Mouse (Mus musculus) limb, embryonic 13.5 days (tissue): ENCODE measurements around the gene Pa2g4. TPM values are rescaled to one million over a fixed set of nuclear protein-coding genes. Genes with fewer than 3 reads are reported as not detected.
A peak's percentile ranks its signal among the peaks of the same experiment; 100 is the strongest.
"Not testable (repeated sequence)": the region's sequence is repeated elsewhere in the genome, so short reads cannot be mapped to it uniquely, and the experiment has no call there.

Experiments
- ATAC-seq: fragments of 200-750 bp; cut with Nextera tagmentation; 2 replicates; pipeline ENCODE4 v1.8.0; 2017; ENCODE audit warnings: low read depth, moderate number of reproducible peaks, moderate TSS enrichment; ENCODE audit not compliant: low FRiP score
- H3K27ac ChIP-seq: fragments of 300-500 bp; sonication (generic); 2 replicates; pipeline ENCODE4 v1.5.1; 2015; ENCODE audit warnings: inconsistent platforms, mild to moderate bottlenecking, moderate library complexity
- H3K27me3 ChIP-seq: fragments of 300-500 bp; sonication (generic); 2 replicates; pipeline ENCODE4 v1.6.1; 2015; ENCODE audit warnings: mild to moderate bottlenecking, inconsistent platforms
- H3K36me3 ChIP-seq: fragments of 300-500 bp; sonication (generic); 2 replicates; pipeline ENCODE4 v1.6.1; 2015; ENCODE audit warnings: inconsistent platforms, mild to moderate bottlenecking, moderate library complexity
- H3K4me1 ChIP-seq: fragments of 300-500 bp; sonication (generic); 2 replicates; pipeline ENCODE4 v1.6.1; 2015; ENCODE audit warnings: inconsistent platforms
- H3K4me2 ChIP-seq: fragments of 300-500 bp; sonication (generic); replicated peaks from 2 replicates; pipeline ENCODE4 v1.6.1; 2015; ENCODE audit warnings: inconsistent platforms, mild to moderate bottlenecking, moderate library complexity
- H3K4me3 ChIP-seq: fragments of 300-500 bp; sonication (generic); 2 replicates; pipeline ENCODE4 v1.5.1; 2015; ENCODE audit warnings: moderate library complexity, mild to moderate bottlenecking, inconsistent platforms
- H3K9ac ChIP-seq: fragments of 300-500 bp; sonication (generic); 2 replicates; pipeline ENCODE4 v1.6.1; 2015; ENCODE audit warnings: mild to moderate bottlenecking, inconsistent platforms
- H3K9me3 ChIP-seq: fragments of 300-500 bp; sonication (generic); 2 replicates; pipeline ENCODE4 v1.6.1; 2016; ENCODE audit warnings: inconsistent platforms
- WGBS: fragments of 180-500 bp; shearing (Covaris S2); methylation state at CpG from one replicate; pipeline ENCODE4 v1.1.7; 2015; 5-methylcytosine and 5-hydroxymethylcytosine counted together
- polyA plus RNA-seq: library from polyadenylated mRNA; unstranded; fragments of >200 nt; fragmentation: Nextera tagmentation; extraction: Ambion mirVana; gene quantifications from 2 replicates; pipeline ENCODE4 v1.2.1, GENCODE M21; 2015

Gene Pa2g4
- polyA plus RNA-seq = 198 and 200 TPM in 2 replicates

GRCm38 (mm10) chr10:128565788-128566531 is at the start of gene Pa2g4:
Gene Pa2g4, minus strand, starts transcription at chr10:128565987.
- Histone ChIP-seq H3K4me2 (peak within 1 kb of the TSS; percentile 96), H3K27ac (peak within 1 kb of the TSS; percentile 93), H3K27me3 (no peaks in the 10 kb centered on the region), H3K4me1 (peaks cover 15% of the 10 kb centered on the region), H3K36me3 (peaks cover 31% of the 10 kb centered on the region), H3K9me3 (no peaks in the 10 kb centered on the region), H3K4me3 (peak within 1 kb of the TSS; percentile 94), H3K9ac (peak within 1 kb of the TSS; percentile 97)
- under 1% methylated on average over 58 of the region's 58 CpGs for WGBS
- peak; percentile 99 for ATAC-seq

GRCm38 (mm10) chr10:128614934-128615333 is 49.1 kb upstream of the Pa2g4 start:
- no peak for ATAC-seq
- H3K4me2 ChIP-seq = no peak overlapping the region
- no peak overlapping the region for H3K4me3 ChIP-seq
- no peaks in the 10 kb centered on the region for H3K36me3 ChIP-seq
- H3K9ac ChIP-seq = no peak overlapping the region
- no peaks in the 10 kb centered on the region for H3K9me3 ChIP-seq
- H3K4me1 ChIP-seq = no peaks in the 10 kb centered on the region
- 0 out of 2 replicates have a peak, but pooled peaks cover 3% of the 10 kb centered on the region for H3K27me3 ChIP-seq
- WGBS = 51% methylated on average over 3 of the region's 3 CpGs
- no peak overlapping the region for H3K27ac ChIP-seq

GRCm38 (mm10) chr10:128613820-128614219 is 48.0 kb upstream of the Pa2g4 start:
- H3K27ac ChIP-seq, ATAC-seq, H3K4me3 ChIP-seq, H3K4me2 ChIP-seq, H3K9ac ChIP-seq, H3K36me3 ChIP-seq, H3K4me1 ChIP-seq, H3K9me3 ChIP-seq, H3K27me3 ChIP-seq: not testable (repeated sequence)
- WGBS = 72% methylated on average over 4 of the region's 4 CpGs

GRCm38 (mm10) chr10:128613154-128613440 is 47.3 kb upstream of the Pa2g4 start:
- Histone ChIP-seq H3K4me3 (no peak overlapping the region), H3K9ac (no peak overlapping the region), H3K36me3 (no peaks in the 10 kb centered on the region), H3K4me2 (no peak overlapping the region; the same call in 1 of the 2 replicates), H3K27ac (no peak overlapping the region), H3K9me3 (no peaks in the 10 kb centered on the region), H3K4me1 (no peaks in the 10 kb centered on the region), H3K27me3 (0 out of 2 replicates have a peak, but pooled peaks cover 3% of the 10 kb centered on the region)
- 41% methylated on average over 6 of the region's 6 CpGs for WGBS
- no peak for ATAC-seq

GRCm38 (mm10) chr10:128612433-128613153 is 46.8 kb upstream of the Pa2g4 start:
- peak; percentile 64; the same call in 1 of the 2 replicates for ATAC-seq
- Histone ChIP-seq H3K4me1 (no peaks in the 10 kb centered on the region), H3K4me3 (no peak overlapping the region), H3K27me3 (0 out of 2 replicates have a peak, but pooled peaks cover 3% of the 10 kb centered on the region), H3K9me3 (no peaks in the 10 kb centered on the region), H3K27ac (no peak overlapping the region), H3K9ac (no peak overlapping the region), H3K4me2 (peak overlapping the region; percentile 15; the same call in 1 of the 2 replicates), H3K36me3 (no peaks in the 10 kb centered on the region)
- 15% methylated on average over 16 of the region's 16 CpGs for WGBS

GRCm38 (mm10) chr10:128606483-128606882 is 40.7 kb upstream of the Pa2g4 start:
- 36% methylated on average over 2 of the region's 2 CpGs for WGBS
- no peaks in the 10 kb centered on the region for H3K36me3 ChIP-seq
- H3K9ac ChIP-seq = no peak overlapping the region
- H3K27ac ChIP-seq = no peak overlapping the region
- no peaks in the 10 kb centered on the region for H3K9me3 ChIP-seq
- H3K4me1 ChIP-seq = no peaks in the 10 kb centered on the region
- no peak for ATAC-seq
- H3K27me3 ChIP-seq = no peaks in the 10 kb centered on the region
- no peak overlapping the region for H3K4me2 ChIP-seq
- H3K4me3 ChIP-seq = no peak overlapping the region

- no peaks in the 10 kb centered on the region for H3K9me3 ChIP-seq
- H3K4me2 ChIP-seq = no peak overlapping the region
- no peaks in the 10 kb centered on the region for H3K27me3 ChIP-seq
- 88% methylated on average over 4 of the region's 4 CpGs for WGBS
- no peak overlapping the region for H3K9ac ChIP-seq
- H3K27ac ChIP-seq = no peak overlapping the region
- H3K4me3 ChIP-seq = no peak overlapping the region
- no peaks in the 10 kb centered on the region for H3K36me3 ChIP-seq
- no peak for ATAC-seq
- H3K4me1 ChIP-seq = no peaks in the 10 kb centered on the region
Measured at GRCm38 (mm10) chr10:128602470-128603128, 36.8 kb upstream of the Pa2g4 start.

- Histone ChIP-seq H3K4me2 (no peak overlapping the region), H3K27ac (no peak overlapping the region), H3K9ac (no peak overlapping the region), H3K4me1 (no peaks in the 10 kb centered on the region), H3K4me3 (no peak overlapping the region), H3K36me3 (no peaks in the 10 kb centered on the region), H3K9me3 (no peaks in the 10 kb centered on the region), H3K27me3 (no peaks in the 10 kb centered on the region)
- ATAC-seq = no peak
- WGBS = 91% methylated on average over 1 of the region's 1 CpGs
Measured at GRCm38 (mm10) chr10:128601499-128601898, 35.7 kb upstream of the Pa2g4 start.

GRCm38 (mm10) chr10:128598476-128598875 is 32.7 kb upstream of the Pa2g4 start:
- ATAC-seq = no peak
- Histone ChIP-seq H3K27me3 (no peaks in the 10 kb centered on the region), H3K4me1 (no peaks in the 10 kb centered on the region), H3K4me2 (no peak overlapping the region), H3K4me3 (no peak overlapping the region), H3K36me3 (no peaks in the 10 kb centered on the region), H3K27ac (no peak overlapping the region), H3K9ac (no peak overlapping the region), H3K9me3 (no peaks in the 10 kb centered on the region)
- 41% methylated on average over 2 of the region's 2 CpGs for whole genome bisulfite sequencing

GRCm38 (mm10) chr10:128592797-128593196 is 27.0 kb upstream of the Pa2g4 start:
- no peak for ATAC-seq
- Histone ChIP-seq H3K9ac (no peak overlapping the region), H3K9me3 (no peaks in the 10 kb centered on the region), H3K4me2 (no peak overlapping the region), H3K27ac (no peak overlapping the region), H3K4me3 (no peak overlapping the region), H3K4me1 (peaks cover 21% of the 10 kb centered on the region), H3K36me3 (no peaks in the 10 kb centered on the region), H3K27me3 (peaks cover 31% of the 10 kb centered on the region)
- 78% methylated on average over 5 of the region's 5 CpGs for WGBS

- 93% methylated on average over 6 of the region's 6 CpGs for WGBS
- ATAC-seq = no peak
- H3K27me3 ChIP-seq = peaks cover 44% of the 10 kb centered on the region
- H3K4me3 ChIP-seq = no peak overlapping the region
- H3K9ac ChIP-seq = no peak overlapping the region
- no peak overlapping the region for H3K27ac ChIP-seq
- no peaks in the 10 kb centered on the region for H3K36me3 ChIP-seq
- peaks cover 32% of the 10 kb centered on the region for H3K4me1 ChIP-seq
- H3K9me3 ChIP-seq = no peaks in the 10 kb centered on the region
- H3K4me2 ChIP-seq = no peak overlapping the region
Measured at GRCm38 (mm10) chr10:128591436-128591835, 25.6 kb upstream of the Pa2g4 start.

- Histone ChIP-seq H3K4me2 (peak overlapping the region; percentile 99), H3K9ac (peak overlapping the region; percentile 66), H3K27me3 (peaks cover 56% of the 10 kb centered on the region), H3K9me3 (no peaks in the 10 kb centered on the region), H3K4me3 (peak overlapping the region; percentile 65), H3K36me3 (no peaks in the 10 kb centered on the region), H3K27ac (peak overlapping the region; percentile 65; the same call in 1 of the 2 replicates), H3K4me1 (peaks cover 37% of the 10 kb centered on the region)
- ATAC-seq = peak; percentile 51
- under 1% methylated on average over 43 of the region's 43 CpGs for WGBS
Measured at GRCm38 (mm10) chr10:128590193-128590690, 24.5 kb upstream of the Pa2g4 start.
